Mouse (Mus musculus): ENCODE results near the gene Lmtk2. TPM values are rescaled to one million over a fixed set of nuclear protein-coding genes. Genes with fewer than 3 reads are reported as not detected.

Lmtk2 gene
- polyA plus RNA-seq, 1 experiment from 2014 or later, result 3.5 TPM

GRCm38 (mm10) chr5:144204911-144205310 is 104.7 kb downstream of the Lmtk2 start:
- H3K4me2 ChIP-seq (ENCODE audit: low read depth, low read length), result no peak overlapping the region
- H3K36me3 ChIP-seq (ENCODE audit: control insufficient read depth, insufficient read depth), result peaks cover 45% of the 10 kb centered on the region
- no peaks in the 10 kb centered on the region for H3K27me3 ChIP-seq (ENCODE audit: control insufficient read depth, insufficient read depth, low read length)
- no peak overlapping the region for H3K9ac ChIP-seq (ENCODE audit: low read length)
- no peak overlapping the region for H3K4me3 ChIP-seq (ENCODE audit: low read length)
- 0 out of 2 replicates have a peak, but pooled peaks cover 3% of the 10 kb centered on the region for H3K9me3 ChIP-seq (replicated peaks; ENCODE audit: control insufficient read depth, low read length)
- no peak overlapping the region for H3K27ac ChIP-seq (ENCODE audit: low read length)
- no peak for ATAC-seq (replicated peaks; ENCODE audit: extremely low read depth, insufficient read depth, low FRiP score)
- no peaks in the 10 kb centered on the region for H3K4me1 ChIP-seq (ENCODE audit: control insufficient read depth, insufficient read depth, low read length)
- WGBS, result 84% methylated on average over 10 of the region's 10 CpGs

- 95% methylated on average over 15 of the region's 15 CpGs for WGBS
- peaks cover 50% of the 10 kb centered on the region for H3K36me3 ChIP-seq (ENCODE audit: control insufficient read depth, insufficient read depth)
- ATAC-seq (replicated peaks; ENCODE audit: extremely low read depth, insufficient read depth, low FRiP score), result no peak
These were observed 105.8 kb downstream of the Lmtk2 start for GRCm38 (mm10) chr5:144206069-144206468.

GRCm38 (mm10) chr5:144207478-144207877 is 107.2 kb downstream of the Lmtk2 start:
- Histone ChIP-seq H3K4me1 (ENCODE audit: control insufficient read depth, insufficient read depth, low read length) (no peaks in the 10 kb centered on the region), H3K27ac (ENCODE audit: low read length) (no peak overlapping the region), H3K4me2 (ENCODE audit: low read depth, low read length) (no peak overlapping the region), H3K27me3 (ENCODE audit: control insufficient read depth, insufficient read depth, low read length) (no peaks in the 10 kb centered on the region), H3K4me3 (ENCODE audit: low read length) (no peak overlapping the region), H3K9ac (ENCODE audit: low read length) (no peak overlapping the region), H3K36me3 (ENCODE audit: control insufficient read depth, insufficient read depth) (peaks cover 52% of the 10 kb centered on the region), H3K9me3 (replicated peaks; ENCODE audit: control insufficient read depth, low read length) (0 out of 2 replicates have a peak, but pooled peaks cover under 1% of the 10 kb centered on the region)
- no peak for ATAC-seq (replicated peaks; ENCODE audit: extremely low read depth, insufficient read depth, low FRiP score)
- WGBS, result 51% methylated on average over 11 of the region's 11 CpGs

More at GRCm38 (mm10) chr5:144206069-144206468, 105.8 kb downstream of the Lmtk2 start:
- Histone ChIP-seq H3K4me2 (ENCODE audit: low read depth, low read length) (no peak overlapping the region), H3K9ac (ENCODE audit: low read length) (no peak overlapping the region), H3K27me3 (ENCODE audit: control insufficient read depth, insufficient read depth, low read length) (no peaks in the 10 kb centered on the region), H3K4me3 (ENCODE audit: low read length) (no peak overlapping the region), H3K9me3 (replicated peaks; ENCODE audit: control insufficient read depth, low read length) (0 out of 2 replicates have a peak, but pooled peaks cover 3% of the 10 kb centered on the region), H3K4me1 (ENCODE audit: control insufficient read depth, insufficient read depth, low read length) (no peaks in the 10 kb centered on the region), H3K27ac (ENCODE audit: low read length) (no peak overlapping the region)

- Histone ChIP-seq H3K9ac (ENCODE audit: low read length) (no peak overlapping the region), H3K9me3 (replicated peaks; ENCODE audit: control insufficient read depth, low read length) (no peaks in the 10 kb centered on the region), H3K4me2 (ENCODE audit: low read depth, low read length) (no peak overlapping the region), H3K27ac (ENCODE audit: low read length) (no peak overlapping the region), H3K4me3 (ENCODE audit: low read length) (no peak overlapping the region), H3K36me3 (ENCODE audit: control insufficient read depth, insufficient read depth) (peaks cover 21% of the 10 kb centered on the region), H3K27me3 (ENCODE audit: control insufficient read depth, insufficient read depth, low read length) (no peaks in the 10 kb centered on the region), H3K4me1 (ENCODE audit: control insufficient read depth, insufficient read depth, low read length) (no peaks in the 10 kb centered on the region)
- 27% methylated on average over 7 of the region's 7 CpGs for WGBS
- ATAC-seq (replicated peaks; ENCODE audit: extremely low read depth, insufficient read depth, low FRiP score), result no peak
These were observed 114.2 kb downstream of the Lmtk2 start for GRCm38 (mm10) chr5:144214453-144214852.

GRCm38 (mm10) chr5:144215992-144216391 is 115.8 kb downstream of the Lmtk2 start:
- Histone ChIP-seq H3K9ac (ENCODE audit: low read length) (no peak overlapping the region), H3K4me1 (ENCODE audit: control insufficient read depth, insufficient read depth, low read length) (no peaks in the 10 kb centered on the region), H3K9me3 (replicated peaks; ENCODE audit: control insufficient read depth, low read length) (no peaks in the 10 kb centered on the region), H3K4me2 (ENCODE audit: low read depth, low read length) (no peak overlapping the region), H3K4me3 (ENCODE audit: low read length) (no peak overlapping the region), H3K27ac (ENCODE audit: low read length) (no peak overlapping the region), H3K36me3 (ENCODE audit: control insufficient read depth, insufficient read depth) (peaks cover 9% of the 10 kb centered on the region; the same call in 1 of the 2 replicates), H3K27me3 (ENCODE audit: control insufficient read depth, insufficient read depth, low read length) (no peaks in the 10 kb centered on the region)
- 82% methylated on average over 2 of the region's 2 CpGs for WGBS
- no peak; the same call in 1 of the 2 replicates for ATAC-seq (replicated peaks; ENCODE audit: extremely low read depth, insufficient read depth, low FRiP score)

- no peak for ATAC-seq (replicated peaks; ENCODE audit: extremely low read depth, insufficient read depth, low FRiP score)
- Histone ChIP-seq H3K9ac (ENCODE audit: low read length) (no peak overlapping the region), H3K9me3 (replicated peaks; ENCODE audit: control insufficient read depth, low read length) (no peaks in the 10 kb centered on the region), H3K4me3 (ENCODE audit: low read length) (no peak overlapping the region), H3K27me3 (ENCODE audit: control insufficient read depth, insufficient read depth, low read length) (no peaks in the 10 kb centered on the region), H3K4me1 (ENCODE audit: control insufficient read depth, insufficient read depth, low read length) (peaks cover 17% of the 10 kb centered on the region), H3K36me3 (ENCODE audit: control insufficient read depth, insufficient read depth) (peaks cover 4% of the 10 kb centered on the region; the same call in 1 of the 2 replicates), H3K4me2 (ENCODE audit: low read depth, low read length) (no peak overlapping the region), H3K27ac (ENCODE audit: low read length) (no peak overlapping the region)
- 83% methylated on average over 7 of the region's 7 CpGs for whole genome bisulfite sequencing
These were observed 117.8 kb downstream of the Lmtk2 start for GRCm38 (mm10) chr5:144218061-144218460.

- H3K9ac ChIP-seq (ENCODE audit: low read length), result no peak overlapping the region
- H3K27ac ChIP-seq (ENCODE audit: low read length), result no peak overlapping the region
These were observed 119.1 kb downstream of the Lmtk2 start for GRCm38 (mm10) chr5:144219306-144219705.

GRCm38 (mm10) chr5:144219936-144220335 is 119.7 kb downstream of the Lmtk2 start:
- H3K36me3 ChIP-seq (ENCODE audit: control insufficient read depth, insufficient read depth), result no peaks in the 10 kb centered on the region
- peaks cover 20% of the 10 kb centered on the region for H3K4me1 ChIP-seq (ENCODE audit: control insufficient read depth, insufficient read depth, low read length)
- H3K9me3 ChIP-seq (replicated peaks; ENCODE audit: control insufficient read depth, low read length), result no peaks in the 10 kb centered on the region

More at GRCm38 (mm10) chr5:144219306-144219705, 119.1 kb downstream of the Lmtk2 start:
- no peak overlapping the region for H3K4me2 ChIP-seq (ENCODE audit: low read depth, low read length)
- no peak overlapping the region for H3K4me3 ChIP-seq (ENCODE audit: low read length)
- no peaks in the 10 kb centered on the region for H3K27me3 ChIP-seq (ENCODE audit: control insufficient read depth, insufficient read depth, low read length)
- H3K4me1 ChIP-seq (ENCODE audit: control insufficient read depth, insufficient read depth, low read length), result peaks cover 20% of the 10 kb centered on the region
- ATAC-seq (replicated peaks; ENCODE audit: extremely low read depth, insufficient read depth, low FRiP score), result no peak
- H3K9me3 ChIP-seq (replicated peaks; ENCODE audit: control insufficient read depth, low read length), result no peaks in the 10 kb centered on the region
- 0 out of 2 replicates have a peak, but pooled peaks cover 2% of the 10 kb centered on the region for H3K36me3 ChIP-seq (ENCODE audit: control insufficient read depth, insufficient read depth)
- WGBS, result 70% methylated on average over 12 of the region's 12 CpGs

GRCm38 (mm10) chr5:144221305-144221704 is 121.1 kb downstream of the Lmtk2 start:
- no peaks in the 10 kb centered on the region for H3K36me3 ChIP-seq (ENCODE audit: control insufficient read depth, insufficient read depth)
- no peaks in the 10 kb centered on the region for H3K9me3 ChIP-seq (replicated peaks; ENCODE audit: control insufficient read depth, low read length)
- no peak for ATAC-seq (replicated peaks; ENCODE audit: extremely low read depth, insufficient read depth, low FRiP score)
- H3K9ac ChIP-seq (ENCODE audit: low read length), result no peak overlapping the region
- H3K4me1 ChIP-seq (ENCODE audit: control insufficient read depth, insufficient read depth, low read length), result peaks cover 20% of the 10 kb centered on the region
- 69% methylated on average over 4 of the region's 4 CpGs for WGBS
- no peaks in the 10 kb centered on the region for H3K27me3 ChIP-seq (ENCODE audit: control insufficient read depth, insufficient read depth, low read length)
- H3K4me2 ChIP-seq (ENCODE audit: low read depth, low read length), result peak overlapping the region; percentile 19; the same call in 1 of the 2 replicates
- H3K27ac ChIP-seq (ENCODE audit: low read length), result peak overlapping the region; percentile 40; the same call in 1 of the 2 replicates
- no peak overlapping the region for H3K4me3 ChIP-seq (ENCODE audit: low read length)

More at GRCm38 (mm10) chr5:144219936-144220335, 119.7 kb downstream of the Lmtk2 start:
- no peaks in the 10 kb centered on the region for H3K27me3 ChIP-seq (ENCODE audit: control insufficient read depth, insufficient read depth, low read length)
- H3K4me3 ChIP-seq (ENCODE audit: low read length), result no peak overlapping the region
- 81% methylated on average over 5 of the region's 5 CpGs for WGBS
- H3K27ac ChIP-seq (ENCODE audit: low read length), result no peak overlapping the region
- H3K9ac ChIP-seq (ENCODE audit: low read length), result no peak overlapping the region
- no peak overlapping the region for H3K4me2 ChIP-seq (ENCODE audit: low read depth, low read length)
- no peak for ATAC-seq (replicated peaks; ENCODE audit: extremely low read depth, insufficient read depth, low FRiP score)
